Mouse (Mus musculus): ENCODE data around the gene Golt1a.

DNA sequence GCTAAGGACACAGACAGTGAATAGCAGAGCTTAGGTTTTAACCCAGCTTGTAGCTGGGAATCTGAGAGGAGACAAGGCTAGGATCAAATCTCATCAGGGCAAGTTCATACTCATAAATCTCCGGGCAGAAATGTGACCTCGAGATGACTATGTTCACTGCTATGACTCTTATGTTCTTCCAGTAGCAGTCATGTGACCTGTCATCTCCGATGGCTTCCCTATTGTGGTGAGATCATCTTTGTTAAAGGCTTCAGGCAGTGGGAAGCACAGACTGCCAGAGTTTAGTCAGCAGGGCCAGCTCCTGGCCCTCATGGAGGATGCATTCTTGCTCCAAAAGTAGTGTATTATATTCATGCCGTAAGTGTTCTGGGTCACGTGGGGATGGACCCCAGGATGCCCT lies 32.6 kb upstream of the Golt1a start:
- no peak for TF ChIP-seq POLR2A (IDR thresholded peaks at IDR 0.05; ENCODE audit: low read depth, low read length)
- TF ChIP-seq CTCF (IDR thresholded peaks at IDR 0.05; ENCODE audit: extremely low read depth, insufficient read depth, insufficient read length, insufficient replicate concordance): no peak
